8 mouse cellular contexts compared by ENCODE assay signal in the genomic region with DNA sequence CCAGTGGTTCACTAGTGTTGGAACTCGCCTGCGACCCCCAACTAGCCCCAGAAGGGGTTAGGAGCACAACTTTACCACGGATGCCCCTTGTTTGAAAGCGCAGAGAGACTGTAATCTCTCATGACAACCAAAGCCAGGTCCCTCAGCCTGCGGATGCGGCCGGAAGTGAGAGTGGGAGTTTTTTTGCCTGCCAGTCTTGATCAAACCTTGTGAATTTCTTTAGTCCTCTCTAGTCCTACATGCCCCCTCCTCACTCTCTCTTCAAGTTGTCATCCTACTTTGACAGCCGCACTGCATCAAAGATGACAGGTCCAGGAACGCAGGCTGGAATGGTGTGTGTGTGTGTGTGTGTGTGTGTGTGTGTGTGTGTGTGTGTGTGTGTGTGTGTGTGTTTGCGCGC. TPM values are rescaled to one million over a fixed set of nuclear protein-coding genes. Genes with fewer than 3 reads are reported as not detected.
A peak's percentile ranks its signal among the peaks of the same experiment; 100 is the strongest.
DNase-seq lines count a peak whose midpoint lies in the region; ATAC-seq lines count a peak whose summit lies in the region.

No protein-coding gene starts in this region.

- H3K4me1 ChIP-seq in heart, embryonic 10.5 days: no peaks in the 10 kb centered on the region
- H3K4me1 ChIP-seq in hindbrain, embryonic 16.5 days (ENCODE audit: control insufficient read depth, insufficient read depth, low read depth, low read length): no peaks in the 10 kb centered on the region

- no peaks in the 10 kb centered on the region for H3K9me3 ChIP-seq in heart, embryonic 10.5 days
- no peaks in the 10 kb centered on the region for H3K9me3 ChIP-seq in hindbrain, embryonic 16.5 days (ENCODE audit: control insufficient read depth, low read length)

- WGBS in heart, embryonic 10.5 days: 8% methylated on average over 11 of the region's 11 CpGs
- WGBS in hindbrain, embryonic 16.5 days: 3% methylated on average over 11 of the region's 11 CpGs
- WGBS in macrophage (ENCODE audit: missing documents): 0% methylated on average over 11 of the region's 11 CpGs

- no peak for DNase-seq in heart, embryonic 10.5 days (ENCODE audit: low spot score)
- DNase-seq in heart, postnatal 25 days (ENCODE audit: low spot score): no peak
- peak; percentile 67 for DNase-seq in embryo, embryonic 10.5 days (ENCODE audit: low spot score)
- peak; percentile 15 for DNase-seq in telencephalon, adult 2 months (ENCODE audit: low read depth, low spot score)
- DNase-seq in layer of hippocampus, adult 8-10 months (ENCODE audit: low spot score in 2 of 2): no peak

- H3K9ac ChIP-seq in hindbrain, embryonic 16.5 days (ENCODE audit: low read depth, low read length): peak overlapping the region; percentile 88

- intact Hi-C loops in heart, postnatal 25 days (cut with DNase I): loop anchor here (5.0 to 10.0 kb wide), 2 partner anchors 156 to 341 kb away; a partner anchor contains a TSS

- peak overlapping the region; percentile 82 for H3K4me2 ChIP-seq in hindbrain, embryonic 16.5 days (ENCODE audit: low read length)

- H3K36me3 ChIP-seq in heart, embryonic 10.5 days: no peaks in the 10 kb centered on the region
- no peaks in the 10 kb centered on the region for H3K36me3 ChIP-seq in hindbrain, embryonic 16.5 days (ENCODE audit: control insufficient read depth, insufficient read depth, low read length)
- H3K36me3 ChIP-seq in macrophage (ENCODE audit: inconsistent target): no peaks in the 10 kb centered on the region

- H3K27ac ChIP-seq in heart, embryonic 10.5 days: peak overlapping the region; percentile 86
- peak overlapping the region; percentile 75 for H3K27ac ChIP-seq in hindbrain, embryonic 16.5 days (ENCODE audit: low read depth, low read length)
- no peak overlapping the region for H3K27ac ChIP-seq in macrophage

- no peaks in the 10 kb centered on the region for H3K27me3 ChIP-seq in heart, embryonic 10.5 days (ENCODE audit: insufficient read depth, poor library complexity, severe bottlenecking)
- no peaks in the 10 kb centered on the region for H3K27me3 ChIP-seq in hindbrain, embryonic 16.5 days (replicated peaks; ENCODE audit: control insufficient read depth, insufficient read depth, low read length)

- ATAC-seq in CD4-positive, CD25-positive, alpha-beta regulatory T cell, adult 4 months: peak; percentile 81
- ATAC-seq in hindbrain, embryonic 16.5 days: no peak

- H3K4me3 ChIP-seq in heart, embryonic 10.5 days: peak overlapping the region; percentile 72
- peak overlapping the region; percentile 77 for H3K4me3 ChIP-seq in hindbrain, embryonic 16.5 days (ENCODE audit: low read length)
- peak overlapping the region; percentile 77 for H3K4me3 ChIP-seq in macrophage (ENCODE audit: inconsistent target)

- no peaks in the 10 kb centered on the region for H3K79me2 ChIP-seq in macrophage (ENCODE audit: inconsistent target)

RNA-seq across cellular contexts. Expression of a gene that starts 0.5 kb away (rescaled TPM):
- polyA plus RNA-seq in heart, embryonic 10.5 days (2016; fragmentation: Nextera tagmentation; extraction: Ambion mirVana): 18.7 and 20.8 TPM in 2 replicates
- total RNA-seq in heart, postnatal 25 days (2021): 10 to 100 TPM; 74.7 to 84.6 TPM
- polyA plus RNA-seq in CD4-positive, CD25-positive, alpha-beta regulatory T cell, adult 4 months (2017; shearing (Covaris generic)): 10 to 100 TPM; 20.3 to 28.6 TPM
- polyA plus RNA-seq in hindbrain, embryonic 16.5 days (2015; fragmentation: Nextera tagmentation; extraction: Ambion mirVana): 22.9 and 23.1 TPM in 2 replicates
- 10 to 100 TPM in 19 of 26 experiments, 1 to 10 TPM in 7; 2.4 to 26.9 (median 16.9) TPM for total RNA-seq in macrophage (2018; cell fraction: chromatin; rRNA removed)
- 10 to 100 TPM in 9 of 26 experiments, 1 to 10 TPM in 17; 6.0 to 16.0 (median 9.3) TPM for total RNA-seq in macrophage (2018; cell fraction: cytosol; rRNA removed)
- total RNA-seq in macrophage (2018; cell fraction: nucleus; rRNA removed): 10 to 100 TPM in 13 of 26 experiments, 1 to 10 TPM in 13; 2.5 to 20.5 (median 10.0) TPM
- 5.5 to 18.0 TPM (median 10.0 TPM) in 3 replicates for polyA plus RNA-seq in macrophage (2018)
- 10 to 100 TPM; 20.9 to 27.1 (median 24.5) TPM for total RNA-seq in layer of hippocampus, adult 8-10 months (2022)

Comparison
In these comparisons a context has a peak if more than half of its experiments do, and no peak if none do; other contexts are left out.
1. DNase-seq: peak in embryo, embryonic 10.5 days (single experiment) and telencephalon, adult 2 months (single experiment); none in heart, embryonic 10.5 days (single experiment), heart, postnatal 25 days (single experiment) and layer of hippocampus, adult 8-10 months (0 of 2).
2. Peak in every context shown above with its lines, with median percentiles within 50 percentile points of each other: H3K4me3 ChIP-seq.